Mouse (Mus musculus) limb, embryonic 13.5 days (tissue): ENCODE data around the gene Zbed6. TPM values are rescaled to one million over a fixed set of nuclear protein-coding genes. Genes with fewer than 3 reads are reported as not detected.

Experiments
- ATAC-seq: fragments of 200-750 bp; cut with Nextera tagmentation; 2 replicates; pipeline ENCODE4 v1.8.0; 2017; ENCODE audit warnings: low read depth, moderate number of reproducible peaks, moderate TSS enrichment; ENCODE audit not compliant: low FRiP score
- H3K27ac ChIP-seq: fragments of 300-500 bp; sonication (generic); 2 replicates; pipeline ENCODE4 v1.5.1; 2015; ENCODE audit warnings: inconsistent platforms, mild to moderate bottlenecking, moderate library complexity
- H3K27me3 ChIP-seq: fragments of 300-500 bp; sonication (generic); 2 replicates; pipeline ENCODE4 v1.6.1; 2015; ENCODE audit warnings: mild to moderate bottlenecking, inconsistent platforms
- H3K36me3 ChIP-seq: fragments of 300-500 bp; sonication (generic); 2 replicates; pipeline ENCODE4 v1.6.1; 2015; ENCODE audit warnings: inconsistent platforms, mild to moderate bottlenecking, moderate library complexity
- H3K4me1 ChIP-seq: fragments of 300-500 bp; sonication (generic); 2 replicates; pipeline ENCODE4 v1.6.1; 2015; ENCODE audit warnings: inconsistent platforms
- H3K4me2 ChIP-seq: fragments of 300-500 bp; sonication (generic); replicated peaks from 2 replicates; pipeline ENCODE4 v1.6.1; 2015; ENCODE audit warnings: inconsistent platforms, mild to moderate bottlenecking, moderate library complexity
- H3K4me3 ChIP-seq: fragments of 300-500 bp; sonication (generic); 2 replicates; pipeline ENCODE4 v1.5.1; 2015; ENCODE audit warnings: moderate library complexity, mild to moderate bottlenecking, inconsistent platforms
- H3K9ac ChIP-seq: fragments of 300-500 bp; sonication (generic); 2 replicates; pipeline ENCODE4 v1.6.1; 2015; ENCODE audit warnings: mild to moderate bottlenecking, inconsistent platforms
- H3K9me3 ChIP-seq: fragments of 300-500 bp; sonication (generic); 2 replicates; pipeline ENCODE4 v1.6.1; 2016; ENCODE audit warnings: inconsistent platforms
- WGBS: fragments of 180-500 bp; shearing (Covaris S2); methylation state at CpG from one replicate; pipeline ENCODE4 v1.1.7; 2015; 5-methylcytosine and 5-hydroxymethylcytosine counted together
- polyA plus RNA-seq: library from polyadenylated mRNA; unstranded; fragments of >200 nt; fragmentation: Nextera tagmentation; extraction: Ambion mirVana; gene quantifications from 2 replicates; pipeline ENCODE4 v1.2.1, GENCODE M21; 2015

The Zbed6 gene
- polyA plus RNA-seq, 1 experiment from 2014 or later = not detected

DNA sequence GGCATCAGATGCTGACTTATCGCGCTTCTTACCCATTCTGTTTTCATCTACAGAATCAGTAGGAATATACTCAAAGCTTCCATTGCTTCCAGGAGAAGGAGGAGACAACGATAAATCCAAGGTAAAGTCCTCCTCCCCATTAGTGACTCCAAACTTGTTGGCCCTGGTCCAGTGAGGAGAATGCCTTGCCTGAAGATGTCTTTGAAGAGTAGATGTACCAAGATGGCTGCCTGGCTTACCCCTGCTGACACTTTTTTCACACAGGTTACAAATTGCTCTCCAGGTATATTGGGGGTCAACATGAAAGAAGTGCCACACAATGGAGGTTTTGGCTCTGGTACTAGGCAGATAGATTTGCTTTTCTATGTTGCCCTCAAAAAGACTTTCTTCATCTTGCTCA is 1.8 kb downstream of the Zbed6 start:
- peak overlapping the region; percentile 94 for H3K4me2 ChIP-seq

DNA sequence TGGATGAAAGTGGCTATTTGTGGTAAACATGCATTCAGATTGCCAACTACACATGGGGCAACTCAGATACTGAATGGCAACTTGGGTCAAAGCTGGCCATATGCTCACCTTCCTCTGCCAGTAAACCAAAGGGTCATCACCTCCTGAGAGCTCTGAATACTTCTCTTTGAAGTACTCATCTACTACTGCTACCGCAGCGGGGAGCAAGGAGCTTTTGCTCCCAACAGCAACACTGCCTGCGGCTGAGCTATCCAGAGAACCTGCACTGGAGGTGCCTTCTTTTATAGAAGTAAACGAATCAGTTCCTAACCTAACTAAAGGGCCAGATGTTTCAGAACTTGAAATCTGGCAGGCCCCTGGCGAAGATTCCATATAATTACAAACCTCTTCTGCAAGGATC is 3.9 kb downstream of the Zbed6 start:
- peak overlapping the region; percentile 5; the same call in 1 of the 2 replicates for H3K4me3 ChIP-seq
- peaks cover 38% of the 10 kb centered on the region for H3K36me3 ChIP-seq
- H3K27me3 ChIP-seq = no peaks in the 10 kb centered on the region
- H3K4me1 ChIP-seq = peaks cover 42% of the 10 kb centered on the region
- no peak for ATAC-seq
- no peak overlapping the region for H3K27ac ChIP-seq
- no peaks in the 10 kb centered on the region for H3K9me3 ChIP-seq
- WGBS = 24% methylated on average over 5 of the region's 5 CpGs
- H3K9ac ChIP-seq = 0 out of 2 replicates have a peak overlapping the region, but pooled peaks have one; percentile 9
- peak overlapping the region; percentile 94 for H3K4me2 ChIP-seq

More for the DNA sequence above, 1.8 kb downstream of the Zbed6 start:
- ATAC-seq = no peak
- no peak overlapping the region for H3K27ac ChIP-seq
- H3K27me3 ChIP-seq = no peaks in the 10 kb centered on the region
- peaks cover 31% of the 10 kb centered on the region for H3K36me3 ChIP-seq
- 89% methylated on average over 3 of the region's 3 CpGs for WGBS
- H3K9me3 ChIP-seq = no peaks in the 10 kb centered on the region
- H3K4me1 ChIP-seq = peaks cover 42% of the 10 kb centered on the region
- H3K9ac ChIP-seq = no peak overlapping the region
- H3K4me3 ChIP-seq = peak overlapping the region; percentile 74; the same call in 1 of the 2 replicates

DNA sequence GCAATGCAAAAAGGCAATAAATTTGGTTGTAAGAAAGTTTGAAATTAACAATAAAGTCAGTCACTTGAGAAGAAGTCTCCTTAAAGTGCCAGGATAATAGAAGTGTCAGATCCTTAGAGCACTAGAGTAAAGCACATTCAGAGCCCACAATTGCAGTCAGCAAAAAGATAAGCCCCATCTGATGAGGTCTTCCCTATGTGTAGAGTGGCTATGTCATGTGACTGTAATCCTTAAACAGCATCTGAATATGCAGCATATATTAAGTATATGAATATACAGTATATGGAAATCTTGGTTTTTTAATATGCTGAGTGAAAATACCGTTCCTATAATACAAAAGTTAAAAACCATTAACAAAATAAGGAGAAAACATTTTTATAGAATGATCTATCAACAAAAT is 7.7 kb downstream of the Zbed6 start:
- 90% methylated on average over 1 of the region's 1 CpGs for WGBS
- H3K9ac ChIP-seq = no peak overlapping the region
- H3K4me3 ChIP-seq = no peak overlapping the region
- H3K27ac ChIP-seq = no peak overlapping the region
- no peak for ATAC-seq
- H3K9me3 ChIP-seq = no peaks in the 10 kb centered on the region
- peaks cover 18% of the 10 kb centered on the region for H3K4me1 ChIP-seq
- peaks cover 40% of the 10 kb centered on the region for H3K36me3 ChIP-seq
- H3K4me2 ChIP-seq = no peak overlapping the region
- H3K27me3 ChIP-seq = no peaks in the 10 kb centered on the region

- Histone ChIP-seq H3K9me3 (no peaks in the 10 kb centered on the region), H3K4me2 (no peak overlapping the region), H3K9ac (no peak overlapping the region), H3K27ac (no peak overlapping the region), H3K36me3 (peaks cover 45% of the 10 kb centered on the region), H3K4me3 (no peak overlapping the region), H3K4me1 (no peaks in the 10 kb centered on the region), H3K27me3 (no peaks in the 10 kb centered on the region)
- whole genome bisulfite sequencing = 92% methylated on average over 7 of the region's 7 CpGs
- ATAC-seq = no peak
These were observed 10.2 kb downstream of the Zbed6 start for GRCm38 (mm10) chr1:133650288-133651055.

GRCm38 (mm10) chr1:133645652-133646051 is 15.0 kb downstream of the Zbed6 start:
- 89% methylated on average over 5 of the region's 5 CpGs for WGBS
- Histone ChIP-seq H3K4me2 (no peak overlapping the region), H3K4me3 (no peak overlapping the region), H3K9me3 (no peaks in the 10 kb centered on the region), H3K27me3 (no peaks in the 10 kb centered on the region), H3K36me3 (peaks cover 73% of the 10 kb centered on the region), H3K9ac (no peak overlapping the region), H3K4me1 (no peaks in the 10 kb centered on the region), H3K27ac (no peak overlapping the region)
- no peak for ATAC-seq

GRCm38 (mm10) chr1:133641163-133641562 is 19.5 kb downstream of the Zbed6 start:
- ATAC-seq = no peak
- H3K4me2 ChIP-seq = no peak overlapping the region
- no peak overlapping the region for H3K9ac ChIP-seq
- H3K36me3 ChIP-seq = peaks cover 97% of the 10 kb centered on the region
- H3K27ac ChIP-seq = no peak overlapping the region
- no peaks in the 10 kb centered on the region for H3K9me3 ChIP-seq
- no peaks in the 10 kb centered on the region for H3K27me3 ChIP-seq
- H3K4me3 ChIP-seq = no peak overlapping the region
- 94% methylated on average over 2 of the region's 2 CpGs for WGBS
- no peaks in the 10 kb centered on the region for H3K4me1 ChIP-seq

DNA sequence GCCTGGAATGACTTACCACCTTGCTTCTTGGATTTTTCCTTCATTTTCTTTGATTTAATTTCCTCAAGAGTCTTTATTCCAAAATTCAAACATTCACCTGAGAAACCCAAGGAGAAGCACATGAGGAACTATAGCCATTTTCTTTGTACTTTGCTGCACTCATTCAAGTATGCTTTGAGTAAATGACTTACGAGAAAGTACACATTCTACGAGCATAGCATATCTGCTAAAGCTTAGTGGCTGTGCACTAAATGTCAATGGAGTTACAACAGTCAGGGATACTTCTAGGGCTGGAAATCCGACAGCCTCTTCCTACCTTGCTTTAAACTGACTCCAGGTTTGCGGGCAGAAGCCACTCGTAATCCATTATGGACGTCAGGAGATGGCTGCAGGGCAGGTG is 22.2 kb downstream of the Zbed6 start:
- 85% methylated on average over 6 of the region's 6 CpGs for WGBS
- ATAC-seq = no peak
- H3K9me3 ChIP-seq = no peaks in the 10 kb centered on the region

GRCm38 (mm10) chr1:133632168-133632567 is 28.5 kb downstream of the Zbed6 start:
- 80% methylated on average over 2 of the region's 2 CpGs for WGBS
- no peak overlapping the region for H3K9ac ChIP-seq
- no peak overlapping the region for H3K4me2 ChIP-seq
- H3K4me1 ChIP-seq = no peaks in the 10 kb centered on the region
- peaks cover 92% of the 10 kb centered on the region for H3K36me3 ChIP-seq
- H3K27me3 ChIP-seq = no peaks in the 10 kb centered on the region
- no peaks in the 10 kb centered on the region for H3K9me3 ChIP-seq
- no peak overlapping the region for H3K4me3 ChIP-seq
- H3K27ac ChIP-seq = no peak overlapping the region
- no peak for ATAC-seq

More for the DNA sequence above, 22.2 kb downstream of the Zbed6 start:
- Histone ChIP-seq H3K9ac (no peak overlapping the region), H3K4me3 (no peak overlapping the region), H3K27ac (no peak overlapping the region), H3K4me1 (no peaks in the 10 kb centered on the region), H3K36me3 (peaks cover 94% of the 10 kb centered on the region), H3K4me2 (no peak overlapping the region), H3K27me3 (no peaks in the 10 kb centered on the region)

GRCm38 (mm10) chr1:133625052-133625451 is 35.6 kb downstream of the Zbed6 start:
- Histone ChIP-seq H3K27me3 (no peaks in the 10 kb centered on the region), H3K9ac (no peak overlapping the region), H3K9me3 (no peaks in the 10 kb centered on the region), H3K4me3 (no peak overlapping the region), H3K4me1 (no peaks in the 10 kb centered on the region), H3K4me2 (no peak overlapping the region), H3K36me3 (peaks cover 92% of the 10 kb centered on the region), H3K27ac (no peak overlapping the region)
- ATAC-seq = no peak
- WGBS = 79% methylated on average over 2 of the region's 2 CpGs

DNA sequence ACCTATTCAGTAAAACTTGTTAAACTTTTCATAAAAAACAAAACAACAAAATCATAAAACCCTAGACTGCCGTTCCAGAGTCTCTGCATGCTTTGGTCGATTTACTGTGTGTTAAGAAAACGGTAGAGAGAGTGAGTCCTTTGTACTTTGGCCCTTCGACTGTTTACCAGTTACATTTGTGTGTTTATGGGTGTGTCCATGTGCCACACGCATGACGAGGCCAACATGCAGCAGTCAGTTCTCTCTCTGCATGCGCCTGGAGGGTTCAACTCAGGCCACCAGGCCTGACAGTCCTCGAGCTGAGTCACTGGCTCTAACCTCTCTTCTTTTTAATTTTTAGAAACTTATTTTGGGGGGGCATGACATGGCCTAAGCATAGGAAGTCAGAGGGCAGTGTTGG is 42.4 kb downstream of the Zbed6 start:
- H3K9ac ChIP-seq = no peak overlapping the region
- H3K4me1 ChIP-seq = no peaks in the 10 kb centered on the region
- no peak overlapping the region for H3K4me2 ChIP-seq
- 74% methylated on average over 8 of the region's 8 CpGs for WGBS
- no peaks in the 10 kb centered on the region for H3K27me3 ChIP-seq
- no peak overlapping the region for H3K4me3 ChIP-seq
- peaks cover 80% of the 10 kb centered on the region for H3K36me3 ChIP-seq
- no peak for ATAC-seq
- H3K9me3 ChIP-seq = no peaks in the 10 kb centered on the region
- no peak overlapping the region for H3K27ac ChIP-seq

GRCm38 (mm10) chr1:133617908-133618307 is 42.8 kb downstream of the Zbed6 start:
- H3K9ac ChIP-seq = no peak overlapping the region
- H3K36me3 ChIP-seq = peaks cover 75% of the 10 kb centered on the region
- no peak for ATAC-seq
- no peaks in the 10 kb centered on the region for H3K4me1 ChIP-seq
- no peaks in the 10 kb centered on the region for H3K27me3 ChIP-seq
- H3K27ac ChIP-seq = no peak overlapping the region
- WGBS = 65% methylated on average over 2 of the region's 2 CpGs
- H3K4me3 ChIP-seq = no peak overlapping the region
- H3K9me3 ChIP-seq = no peaks in the 10 kb centered on the region
- H3K4me2 ChIP-seq = no peak overlapping the region

DNA sequence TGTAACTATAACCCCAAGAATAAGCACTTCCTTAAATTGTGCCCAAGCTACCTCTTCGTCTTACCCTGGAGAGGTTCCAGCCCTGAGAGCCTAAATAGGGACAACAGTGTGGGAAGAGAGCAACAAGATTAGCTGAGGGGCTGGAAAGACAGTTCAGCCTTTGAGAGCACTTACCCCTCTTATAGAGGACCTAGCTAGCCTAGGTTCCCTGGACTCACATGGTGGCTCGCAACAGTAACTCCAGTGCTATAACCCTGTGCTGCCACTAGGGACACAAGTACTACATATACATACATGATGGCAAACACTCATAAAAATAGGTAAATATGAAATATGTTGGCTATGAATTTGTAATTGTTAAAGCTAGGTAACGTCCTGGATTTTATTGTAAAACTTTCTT is 46.9 kb downstream of the Zbed6 start:
- no peak for ATAC-seq
- Histone ChIP-seq H3K27me3 (no peaks in the 10 kb centered on the region), H3K9ac (no peak overlapping the region), H3K9me3 (no peaks in the 10 kb centered on the region), H3K36me3 (peaks cover 42% of the 10 kb centered on the region), H3K4me1 (peaks cover 8% of the 10 kb centered on the region), H3K27ac (no peak overlapping the region), H3K4me3 (no peak overlapping the region), H3K4me2 (no peak overlapping the region)
- WGBS = 76% methylated on average over 3 of the region's 3 CpGs

GRCm38 (mm10) chr1:133611436-133611835 is 49.2 kb downstream of the Zbed6 start:
- H3K9ac ChIP-seq = no peak overlapping the region
- peaks cover 11% of the 10 kb centered on the region for H3K4me1 ChIP-seq
- ATAC-seq = no peak
- no peaks in the 10 kb centered on the region for H3K27me3 ChIP-seq
- no peaks in the 10 kb centered on the region for H3K9me3 ChIP-seq
- WGBS = 92% methylated on average over 1 of the region's 1 CpGs
- H3K27ac ChIP-seq = no peak overlapping the region
- H3K4me3 ChIP-seq = no peak overlapping the region
- no peak overlapping the region for H3K4me2 ChIP-seq
- peaks cover 44% of the 10 kb centered on the region for H3K36me3 ChIP-seq
